Mouse (Mus musculus) limb, embryonic 12.5 days (tissue): Measurements from ENCODE around the gene BC147527. TPM values are rescaled to one million over a fixed set of nuclear protein-coding genes. Genes with fewer than 3 reads are reported as not detected.
"Not testable (repeated sequence)": the region's sequence is repeated elsewhere in the genome, so short reads cannot be mapped to it uniquely, and the experiment has no call there.

Experiments
- ATAC-seq: fragments of 200-750 bp; cut with Nextera tagmentation; 2 replicates; pipeline ENCODE4 v1.8.0; 2017; ENCODE audit warnings: low read depth, moderate TSS enrichment; ENCODE audit not compliant: insufficient number of reproducible peaks, insufficient read depth, low FRiP score, low TSS enrichment
- H3K27ac ChIP-seq: fragments of 300-500 bp; sonication (generic); 2 replicates; pipeline ENCODE4 v1.5.1; 2016; ENCODE audit warnings: mild to moderate bottlenecking, moderate library complexity
- H3K27me3 ChIP-seq: fragments of 300-500 bp; sonication (generic); 2 replicates; pipeline ENCODE4 v1.6.1; 2016; ENCODE audit warnings: mild to moderate bottlenecking, moderate library complexity
- H3K36me3 ChIP-seq: fragments of 300-500 bp; sonication (generic); 2 replicates; pipeline ENCODE4 v1.6.1; 2016; ENCODE audit warnings: mild to moderate bottlenecking, moderate library complexity
- H3K4me1 ChIP-seq: fragments of 300-500 bp; sonication (generic); replicated peaks from 2 replicates; pipeline ENCODE4 v1.6.1; 2016
- H3K4me2 ChIP-seq: fragments of 300-500 bp; sonication (generic); 2 replicates; pipeline ENCODE4 v1.6.1; 2016; ENCODE audit warnings: mild to moderate bottlenecking, moderate library complexity
- H3K4me3 ChIP-seq: fragments of 300-500 bp; sonication (generic); replicated peaks from 2 replicates; pipeline ENCODE4 v1.5.1; 2016; ENCODE audit warnings: mild to moderate bottlenecking
- H3K9ac ChIP-seq: fragments of 300-500 bp; sonication (generic); replicated peaks from 2 replicates; pipeline ENCODE4 v1.6.1; 2016; ENCODE audit warnings: mild to moderate bottlenecking, moderate library complexity
- H3K9me3 ChIP-seq: fragments of 300-500 bp; sonication (generic); 2 replicates; pipeline ENCODE4 v1.6.1; 2016; ENCODE audit warnings: mild to moderate bottlenecking, moderate library complexity
- WGBS: fragments of 180-500 bp; shearing (Covaris S2); methylation state at CpG from one replicate; pipeline ENCODE4 v1.1.7; 2016; 5-methylcytosine and 5-hydroxymethylcytosine counted together
- polyA plus RNA-seq: library from polyadenylated mRNA; unstranded; fragments of >200 nt; fragmentation: Nextera tagmentation; extraction: Ambion mirVana; gene quantifications from 2 replicates; pipeline ENCODE4 v1.2.1, GENCODE M21; 2016

The BC147527 gene
- 0.35 TPM in 1 of 2 replicates, not detected in the other for polyA plus RNA-seq

- Histone ChIP-seq H3K27me3 (no peaks in the 10 kb centered on the region), H3K9ac (no peak within 1 kb of the TSS), H3K27ac (no peak within 1 kb of the TSS), H3K4me3 (no peak within 1 kb of the TSS), H3K4me1 (no peaks in the 10 kb centered on the region), H3K4me2 (no peak within 1 kb of the TSS), H3K9me3 (no peaks in the 10 kb centered on the region), H3K36me3 (no peaks in the 10 kb centered on the region)
- no peak for ATAC-seq
- 54% methylated on average over 2 of the region's 2 CpGs for WGBS
Measured at GRCm38 (mm10) chr13:120299991-120300442, at the start of gene BC147527. Gene BC147527 (plus strand): TSS chr13:120300392.

- ATAC-seq, H3K9ac ChIP-seq, H3K4me3 ChIP-seq, H3K36me3 ChIP-seq, H3K27ac ChIP-seq, H3K27me3 ChIP-seq, H3K4me2 ChIP-seq, H3K9me3 ChIP-seq, H3K4me1 ChIP-seq: not testable (repeated sequence)
- WGBS, result 71% methylated on average over 2 of the region's 3 CpGs
Measured at GRCm38 (mm10) chr13:120251208-120251924, 48.8 kb upstream of the BC147527 start.

GRCm38 (mm10) chr13:120258817-120259658, 41.2 kb upstream of the BC147527 start:
- WGBS, result 89% methylated on average over 3 of the region's 3 CpGs

GRCm38 (mm10) chr13:120259718-120260117, 40.5 kb upstream of the BC147527 start:
- not testable (repeated sequence) for H3K27me3 ChIP-seq, H3K36me3 ChIP-seq, H3K4me3 ChIP-seq, H3K27ac ChIP-seq, H3K4me1 ChIP-seq, H3K9me3 ChIP-seq, ATAC-seq, H3K9ac ChIP-seq, H3K4me2 ChIP-seq
- WGBS, result 68% methylated on average over 2 of the region's 3 CpGs

More at GRCm38 (mm10) chr13:120258817-120259658, 41.2 kb upstream of the BC147527 start:
- not testable (repeated sequence) for H3K4me1 ChIP-seq, H3K4me2 ChIP-seq, H3K36me3 ChIP-seq, H3K27ac ChIP-seq, ATAC-seq, H3K27me3 ChIP-seq, H3K9me3 ChIP-seq, H3K4me3 ChIP-seq, H3K9ac ChIP-seq

- not testable (repeated sequence) for H3K4me2 ChIP-seq, H3K4me1 ChIP-seq, ATAC-seq, H3K9ac ChIP-seq, H3K36me3 ChIP-seq, H3K27me3 ChIP-seq, H3K27ac ChIP-seq, H3K9me3 ChIP-seq, H3K4me3 ChIP-seq
- WGBS, result 88% methylated on average over 2 of the region's 2 CpGs
Measured at GRCm38 (mm10) chr13:120262870-120263269, 37.3 kb upstream of the BC147527 start, which contains the start of gene AF067061. Gene AF067061 (plus strand): TSS chr13:120263114.

- not testable (repeated sequence) for H3K27me3 ChIP-seq, H3K9me3 ChIP-seq, H3K36me3 ChIP-seq, H3K4me2 ChIP-seq, H3K4me1 ChIP-seq, ATAC-seq, H3K27ac ChIP-seq, H3K9ac ChIP-seq, H3K4me3 ChIP-seq
- 23% methylated on average over 2 of the region's 2 CpGs for WGBS
Measured at GRCm38 (mm10) chr13:120277837-120278236, 22.4 kb upstream of the BC147527 start.

- no peaks in the 10 kb centered on the region for H3K36me3 ChIP-seq
- H3K9me3 ChIP-seq, result no peaks in the 10 kb centered on the region
- H3K4me3 ChIP-seq, result no peak overlapping the region
- H3K4me2 ChIP-seq, result no peak overlapping the region
- ATAC-seq, result no peak
- H3K4me1 ChIP-seq, result no peaks in the 10 kb centered on the region
- H3K9ac ChIP-seq, result no peak overlapping the region
- no peak overlapping the region for H3K27ac ChIP-seq
- 91% methylated on average over 9 of the region's 9 CpGs for WGBS
- H3K27me3 ChIP-seq, result no peaks in the 10 kb centered on the region
Measured at GRCm38 (mm10) chr13:120278784-120279183, 21.4 kb upstream of the BC147527 start.

GRCm38 (mm10) chr13:120299324-120299894, 783 bp upstream of the BC147527 start:
- Histone ChIP-seq H3K4me3 (no peak overlapping the region), H3K4me2 (no peak overlapping the region), H3K27me3 (no peaks in the 10 kb centered on the region), H3K36me3 (no peaks in the 10 kb centered on the region), H3K9ac (no peak overlapping the region), H3K9me3 (no peaks in the 10 kb centered on the region), H3K4me1 (no peaks in the 10 kb centered on the region), H3K27ac (no peak overlapping the region)
- 56% methylated on average over 1 of the region's 1 CpGs for WGBS
- ATAC-seq, result no peak

- H3K4me2 ChIP-seq, result no peak overlapping the region
- no peaks in the 10 kb centered on the region for H3K9me3 ChIP-seq
- no peaks in the 10 kb centered on the region for H3K4me1 ChIP-seq
- H3K36me3 ChIP-seq, result no peaks in the 10 kb centered on the region
- no peak overlapping the region for H3K4me3 ChIP-seq
- WGBS, result 91% methylated on average over 4 of the region's 4 CpGs
- no peak for ATAC-seq
- H3K27me3 ChIP-seq, result no peaks in the 10 kb centered on the region
- no peak overlapping the region for H3K27ac ChIP-seq
- no peak overlapping the region for H3K9ac ChIP-seq
Measured at GRCm38 (mm10) chr13:120300853-120301252, 661 bp downstream of the BC147527 start.

GRCm38 (mm10) chr13:120310749-120311148, 10.6 kb downstream of the BC147527 start:
- no peak for ATAC-seq
- Histone ChIP-seq H3K4me1 (no peaks in the 10 kb centered on the region), H3K4me2 (no peak overlapping the region), H3K4me3 (no peak overlapping the region), H3K9me3 (no peaks in the 10 kb centered on the region), H3K27ac (no peak overlapping the region), H3K27me3 (peaks cover 7% of the 10 kb centered on the region; the same call in 1 of the 2 replicates), H3K36me3 (no peaks in the 10 kb centered on the region), H3K9ac (no peak overlapping the region)
- 61% methylated on average over 4 of the region's 4 CpGs for WGBS

GRCm38 (mm10) chr13:120313584-120313983, 13.4 kb downstream of the BC147527 start:
- no peaks in the 10 kb centered on the region for H3K4me1 ChIP-seq
- WGBS, result 42% methylated on average over 14 of the region's 14 CpGs
- no peak overlapping the region for H3K4me2 ChIP-seq
- H3K27me3 ChIP-seq, result peaks cover 7% of the 10 kb centered on the region; the same call in 1 of the 2 replicates
- no peak for ATAC-seq
- H3K9me3 ChIP-seq, result no peaks in the 10 kb centered on the region
- no peak overlapping the region for H3K9ac ChIP-seq
- H3K36me3 ChIP-seq, result no peaks in the 10 kb centered on the region
- no peak overlapping the region for H3K4me3 ChIP-seq
- no peak overlapping the region for H3K27ac ChIP-seq
